Mouse (Mus musculus) CD4-positive helper T cell, adult 2 months (primary cell): ENCODE measurements around the gene Stxbp6.
"Not testable (repeated sequence)": the region's sequence is repeated elsewhere in the genome, so short reads cannot be mapped to it uniquely, and the experiment has no call there.

Source experiments
- DNase-seq: peaks from one replicate; pipeline ENCODE4 v3.0.0-alpha.2; 2012; ENCODE audit warnings: low read depth, missing footprints, low spot score

The Stxbp6 gene

GRCm38 (mm10) chr12:45074611-45075342 is at the start of gene Stxbp6:
Stxbp6 (minus strand) TSS chr12:45074709.
- no peak for DNase-seq

GRCm38 (mm10) chr12:45102954-45103353 is 28.4 kb upstream of the Stxbp6 start:
- DNase-seq = not testable (repeated sequence)

DNA sequence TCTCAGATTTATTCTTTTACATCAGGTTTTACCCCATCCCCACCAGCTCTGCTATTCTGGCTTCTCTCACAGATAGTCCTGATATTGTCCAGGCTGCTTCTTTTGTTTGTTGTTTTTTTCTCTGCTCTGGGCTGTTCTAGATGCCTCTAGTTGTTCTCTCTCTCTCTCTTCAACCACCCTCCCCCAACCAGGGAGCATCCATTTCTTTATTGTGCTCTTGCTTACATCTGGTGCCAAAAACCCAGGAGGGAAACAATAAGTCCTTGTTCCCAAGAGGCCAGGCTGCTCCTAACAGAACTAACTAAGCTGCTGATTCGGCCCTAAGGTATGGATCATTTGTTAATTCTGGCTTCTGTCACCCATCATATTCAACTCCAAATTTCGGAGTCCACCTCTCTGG is 19.2 kb upstream of the Stxbp6 start:
- no peak for DNase-seq

DNA sequence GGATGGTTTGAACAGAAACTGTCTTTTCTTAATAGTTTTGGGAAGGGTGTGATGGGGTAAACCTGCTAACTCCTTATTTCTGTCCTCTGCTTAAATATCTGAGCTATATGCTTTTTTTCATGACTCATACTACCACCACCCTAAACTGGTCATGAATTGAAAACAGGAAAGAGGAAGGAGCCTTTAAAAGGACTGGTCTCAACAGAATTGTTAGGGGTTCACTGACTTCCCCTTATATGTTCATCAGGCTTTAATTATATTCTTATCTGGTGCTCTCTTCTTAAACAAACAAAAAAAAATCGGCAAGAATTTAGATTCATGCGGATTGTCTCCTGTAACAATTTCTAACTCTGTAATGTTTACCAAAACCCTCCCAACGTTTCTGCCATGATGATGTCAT is 17.9 kb upstream of the Stxbp6 start:
- DNase-seq = no peak

DNA sequence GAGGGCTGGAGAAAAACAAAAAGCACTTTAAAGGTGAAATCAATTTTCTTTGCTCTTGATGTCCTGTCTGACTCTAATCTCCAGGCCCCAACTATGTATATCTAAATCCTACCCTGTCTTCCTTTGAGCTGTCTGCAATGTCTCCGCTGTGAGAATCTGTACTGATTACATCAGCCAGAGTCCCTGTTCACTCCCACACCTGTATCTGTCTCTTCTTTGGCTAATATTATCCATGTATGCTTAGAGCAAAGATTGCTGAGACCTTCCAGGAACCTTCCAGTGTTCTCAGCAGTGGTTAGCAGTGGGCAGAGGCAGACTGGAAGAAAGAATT is 8.6 kb upstream of the Stxbp6 start:
- DNase-seq = no peak

DNA sequence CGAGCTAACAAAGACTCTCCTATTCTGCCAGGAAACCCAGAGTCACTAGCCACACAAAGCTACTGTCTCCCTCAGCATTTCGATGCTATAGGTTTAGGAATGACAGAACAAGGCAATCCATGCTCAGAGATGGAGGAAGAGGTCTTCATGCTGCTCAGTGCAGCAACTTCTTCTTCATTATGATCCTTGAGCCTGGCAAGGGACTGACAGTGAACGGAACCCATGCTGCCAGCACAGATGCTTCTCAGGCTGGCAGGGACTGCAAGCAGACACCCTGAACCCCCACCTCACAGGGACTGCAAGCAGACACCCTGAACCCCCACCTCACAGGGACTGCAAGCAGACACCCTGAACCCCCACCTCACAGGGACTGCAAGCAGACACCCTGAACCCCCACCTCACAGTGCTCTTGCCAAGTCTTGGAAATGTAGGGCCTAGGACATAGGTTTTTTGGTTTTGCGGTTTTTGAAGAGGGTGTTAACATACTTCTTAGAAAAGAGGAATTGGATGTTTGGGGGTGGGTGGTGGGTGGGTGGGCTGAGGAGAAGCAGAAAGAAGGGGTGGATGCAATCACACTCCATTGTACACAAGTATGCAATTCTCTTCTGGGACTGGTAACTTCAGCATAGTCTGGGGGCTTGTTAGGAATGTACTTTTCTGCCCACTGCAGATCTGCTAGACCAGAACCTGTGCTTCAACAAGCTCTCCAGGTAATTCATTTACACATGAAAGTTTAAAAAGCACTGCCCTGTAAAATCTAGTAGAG is 8.1 kb upstream of the Stxbp6 start:
- no peak for DNase-seq

- no peak for DNase-seq
Measured at GRCm38 (mm10) chr12:45081617-45082016, 7.1 kb upstream of the Stxbp6 start.

GRCm38 (mm10) chr12:45080753-45081122 is 6.2 kb upstream of the Stxbp6 start:
- no peak for DNase-seq

- no peak for DNase-seq
Measured at GRCm38 (mm10) chr12:45080036-45080752, 5.7 kb upstream of the Stxbp6 start.

- no peak for DNase-seq
Measured at GRCm38 (mm10) chr12:45075631-45076030, 1.1 kb upstream of the Stxbp6 start.

DNA sequence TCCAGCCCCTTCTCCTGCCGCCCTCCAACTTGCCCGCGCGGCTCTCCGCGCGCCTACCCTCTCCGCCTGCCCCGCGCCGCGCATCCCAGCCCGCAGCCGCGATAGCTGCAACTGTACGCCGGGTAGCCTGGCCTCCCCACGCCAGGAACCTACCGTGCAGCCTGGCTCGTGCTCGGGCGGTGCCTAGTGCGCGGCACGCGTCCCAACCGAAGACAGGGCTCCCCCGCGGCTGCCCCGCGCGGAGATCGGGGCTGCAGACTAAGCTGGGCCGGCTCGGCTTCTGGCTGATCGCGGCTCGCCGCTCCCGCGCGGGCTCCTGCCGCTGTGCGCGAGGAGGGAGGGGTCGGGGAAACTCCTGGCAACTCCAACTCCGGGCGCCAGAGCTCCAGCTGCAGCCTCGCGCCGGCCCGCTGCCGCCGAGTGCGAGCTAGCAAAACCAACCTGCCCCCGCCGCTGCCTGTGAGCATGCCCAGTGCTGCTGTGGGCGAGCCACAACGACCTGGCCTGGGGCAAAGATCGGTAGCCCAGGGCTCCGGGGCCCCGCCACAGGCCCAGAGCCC is 387 bp downstream of the Stxbp6 start:
- no peak for DNase-seq

- no peak for DNase-seq
Measured at GRCm38 (mm10) chr12:45073331-45074041, 1.0 kb downstream of the Stxbp6 start.

- no peak for DNase-seq
Measured at GRCm38 (mm10) chr12:45072185-45072584, 2.3 kb downstream of the Stxbp6 start.

DNA sequence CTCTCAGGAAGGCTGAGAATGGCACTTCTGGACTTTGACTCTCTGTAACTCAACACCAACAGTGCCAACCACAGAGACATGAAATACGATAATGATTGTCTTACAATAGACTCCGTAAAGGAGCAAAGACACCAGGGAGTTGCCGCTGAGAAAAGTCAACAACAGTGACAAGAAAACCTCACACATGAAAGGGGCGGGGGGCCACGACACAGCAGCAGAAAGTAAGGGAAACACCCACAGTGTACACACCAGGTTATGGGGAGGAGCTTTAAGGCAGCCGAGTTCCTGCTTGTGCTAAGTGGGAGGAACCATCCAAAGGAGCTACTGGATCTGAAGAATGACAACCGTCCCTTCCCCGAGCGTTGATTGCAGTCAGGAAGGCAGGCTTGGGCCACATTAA is 4.3 kb downstream of the Stxbp6 start:
- no peak for DNase-seq

GRCm38 (mm10) chr12:45068145-45068754 is 6.3 kb downstream of the Stxbp6 start:
- no peak for DNase-seq

DNA sequence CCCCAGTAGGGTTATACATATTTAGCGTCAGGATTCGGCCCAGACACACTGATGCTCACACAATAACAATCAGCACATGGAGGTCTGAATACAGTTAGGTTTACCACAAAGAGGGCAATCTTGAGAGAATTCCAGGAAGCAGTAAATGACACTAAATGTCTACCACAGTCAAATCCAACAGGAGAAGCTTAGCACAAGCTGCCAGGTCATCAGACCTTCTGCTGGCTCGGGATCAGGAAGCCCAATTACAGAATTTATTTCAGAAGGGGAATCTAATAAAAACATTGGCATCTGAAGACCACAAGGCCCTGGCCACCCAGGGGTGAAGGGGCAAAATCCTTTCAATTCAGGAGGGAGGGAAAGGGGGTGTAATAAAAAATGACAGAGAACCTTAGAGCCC is 6.8 kb downstream of the Stxbp6 start:
- no peak for DNase-seq

DNA sequence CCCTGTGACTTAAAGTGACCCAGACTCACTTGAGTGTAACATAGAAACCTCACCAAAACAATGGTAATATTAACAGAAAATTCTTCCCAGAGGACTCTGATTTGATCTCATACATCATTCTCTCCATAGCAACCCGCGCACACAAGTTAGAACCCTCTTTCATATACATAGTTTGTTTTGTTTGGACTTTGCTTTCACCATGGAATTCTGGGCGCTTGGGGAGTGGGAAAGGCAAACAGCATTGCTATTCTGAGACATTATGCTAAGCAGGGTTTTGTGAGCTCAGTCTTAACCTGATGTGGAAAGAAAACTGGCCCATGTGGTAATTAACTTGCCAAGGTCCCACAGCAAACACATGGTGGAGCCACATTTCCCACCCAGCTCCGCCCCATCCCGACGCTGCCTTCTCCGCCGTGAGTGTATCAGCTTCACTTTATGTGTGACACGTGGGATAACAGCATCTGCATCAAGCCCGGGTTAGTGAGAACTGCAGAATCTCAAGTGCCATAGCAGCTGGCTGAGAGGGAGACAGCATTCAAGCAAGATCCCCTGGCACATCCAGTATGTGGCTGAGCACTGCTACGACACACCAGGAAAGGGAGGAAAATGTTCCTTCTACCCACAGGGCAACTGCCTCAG is 7.3 kb downstream of the Stxbp6 start:
- DNase-seq = no peak

- DNase-seq = no peak
Measured at GRCm38 (mm10) chr12:45063606-45064005, 10.9 kb downstream of the Stxbp6 start.

GRCm38 (mm10) chr12:45061336-45061735 is 13.2 kb downstream of the Stxbp6 start:
- no peak for DNase-seq

GRCm38 (mm10) chr12:45060804-45061203 is 13.7 kb downstream of the Stxbp6 start:
- no peak for DNase-seq

- DNase-seq = no peak
Measured at GRCm38 (mm10) chr12:45058007-45058406, 16.5 kb downstream of the Stxbp6 start.
